Mouse (Mus musculus) limb, embryonic 14.5 days (tissue): ENCODE results near the gene Armcx2. TPM values are rescaled to one million over a fixed set of nuclear protein-coding genes. Genes with fewer than 3 reads are reported as not detected.
"Not testable (repeated sequence)": the region's sequence is repeated elsewhere in the genome, so short reads cannot be mapped to it uniquely, and the experiment has no call there.

Experiments used
- ATAC-seq: fragments of 200-750 bp; cut with Nextera tagmentation; 2 replicates; pipeline ENCODE4 v1.8.0; 2017; ENCODE audit warnings: low read depth, moderate number of reproducible peaks, moderate TSS enrichment; ENCODE audit not compliant: low FRiP score
- DNase-seq: peaks from one replicate; pipeline ENCODE4 v3.0.0-alpha.2; 2015; ENCODE audit warnings: low spot score
- H3K27ac ChIP-seq: fragments of 300-500 bp; sonication (generic); replicated peaks from 2 replicates; pipeline ENCODE4 v1.5.1; 2014; ENCODE audit warnings: low read depth, mild to moderate bottlenecking, low read length, moderate library complexity, mixed read lengths
- H3K27me3 ChIP-seq: fragments of 300-500 bp; sonication (generic); 2 replicates; pipeline ENCODE4 v1.6.1; 2014; ENCODE audit warnings: low read length, mixed read lengths; ENCODE audit not compliant: control insufficient read depth, insufficient read depth
- H3K36me3 ChIP-seq: fragments of 300-500 bp; sonication (generic); 2 replicates; pipeline ENCODE4 v1.6.1; 2014; ENCODE audit warnings: mild to moderate bottlenecking, low read length, moderate library complexity, mixed read lengths; ENCODE audit not compliant: control insufficient read depth, insufficient read depth
- H3K4me1 ChIP-seq: fragments of 300-500 bp; sonication (generic); 2 replicates; pipeline ENCODE4 v1.6.1; 2014; ENCODE audit warnings: antibody characterized with exemption, low read length, mixed read lengths; ENCODE audit not compliant: control insufficient read depth, insufficient read depth
- H3K4me2 ChIP-seq: fragments of 300-500 bp; sonication (generic); replicated peaks from 2 replicates; pipeline ENCODE4 v1.6.1; 2014; ENCODE audit warnings: low read depth, mild to moderate bottlenecking, low read length, moderate library complexity; ENCODE audit not compliant: severe bottlenecking
- H3K4me3 ChIP-seq: fragments of 300-500 bp; sonication (generic); replicated peaks from 2 replicates; pipeline ENCODE4 v1.5.1; 2014; ENCODE audit warnings: low read length
- H3K9ac ChIP-seq: fragments of 300-500 bp; sonication (generic); 2 replicates; pipeline ENCODE4 v1.6.1; 2014; ENCODE audit warnings: mild to moderate bottlenecking, low read depth, low read length, moderate library complexity; ENCODE audit not compliant: severe bottlenecking
- H3K9me3 ChIP-seq: fragments of 300-500 bp; sonication (generic); 2 replicates; pipeline ENCODE4 v1.6.1; 2016; ENCODE audit warnings: low read length; ENCODE audit not compliant: control insufficient read depth
- POLR2A ChIP-seq: fragments of 200-500 bp; IDR thresholded peaks from 2 replicates; pipeline ENCODE4 v1.8.0; 2012; ENCODE audit warnings: inconsistent platforms, mild to moderate bottlenecking, moderate library complexity, borderline replicate concordance; ENCODE audit not compliant: insufficient read depth, insufficient read length; ENCODE audit errors: extremely low read depth
- WGBS: fragments of 180-500 bp; shearing (Covaris S2); extraction: QIAGEN DNeasy Blood & Tissue Kit; methylation state at CpG from one replicate; pipeline ENCODE4 v1.1.7; 2014; 5-methylcytosine and 5-hydroxymethylcytosine counted together
- microRNA-seq: library from miRNA; unstranded; fragments of <30 nt; microRNA quantifications from one replicate; pipeline ENCODE4, GENCODE M21; 2016
- polyA plus RNA-seq, 2 experiments: library from polyadenylated mRNA; depleted of rRNA in 1 of 2; stranded (reverse) in 1 of 2; unstranded in 1 of 2; fragments of >200 nt; fragmentation: Nextera tagmentation in 1 of 2; extraction: Ambion mirVana in 1 of 2; gene quantifications; 2 replicates each; pipeline versions ENCODE4 v1.2.1 to v1.2.3; 2012 to 2014

The Armcx2 gene
- polyA plus RNA-seq, 2 experiments: 83.8 to 92.5 TPM

- DNase-seq (no peak), ATAC-seq (no peak)
- Histone ChIP-seq H3K9me3 (no peaks in the 10 kb centered on the region), H3K27me3 (0 out of 2 replicates have a peak, but pooled peaks cover 3% of the 10 kb centered on the region), H3K4me1 (no peaks in the 10 kb centered on the region), H3K4me2 (no peak overlapping the region), H3K9ac (no peak overlapping the region), H3K4me3 (no peak overlapping the region), H3K36me3 (no peaks in the 10 kb centered on the region), H3K27ac (no peak overlapping the region)
- no peak for TF ChIP-seq POLR2A
- WGBS: 76% methylated on average over 4 of the region's 4 CpGs
Measured at GRCm38 (mm10) chrX:134787728-134788127, 21.3 kb downstream of the Armcx2 start.

DNA sequence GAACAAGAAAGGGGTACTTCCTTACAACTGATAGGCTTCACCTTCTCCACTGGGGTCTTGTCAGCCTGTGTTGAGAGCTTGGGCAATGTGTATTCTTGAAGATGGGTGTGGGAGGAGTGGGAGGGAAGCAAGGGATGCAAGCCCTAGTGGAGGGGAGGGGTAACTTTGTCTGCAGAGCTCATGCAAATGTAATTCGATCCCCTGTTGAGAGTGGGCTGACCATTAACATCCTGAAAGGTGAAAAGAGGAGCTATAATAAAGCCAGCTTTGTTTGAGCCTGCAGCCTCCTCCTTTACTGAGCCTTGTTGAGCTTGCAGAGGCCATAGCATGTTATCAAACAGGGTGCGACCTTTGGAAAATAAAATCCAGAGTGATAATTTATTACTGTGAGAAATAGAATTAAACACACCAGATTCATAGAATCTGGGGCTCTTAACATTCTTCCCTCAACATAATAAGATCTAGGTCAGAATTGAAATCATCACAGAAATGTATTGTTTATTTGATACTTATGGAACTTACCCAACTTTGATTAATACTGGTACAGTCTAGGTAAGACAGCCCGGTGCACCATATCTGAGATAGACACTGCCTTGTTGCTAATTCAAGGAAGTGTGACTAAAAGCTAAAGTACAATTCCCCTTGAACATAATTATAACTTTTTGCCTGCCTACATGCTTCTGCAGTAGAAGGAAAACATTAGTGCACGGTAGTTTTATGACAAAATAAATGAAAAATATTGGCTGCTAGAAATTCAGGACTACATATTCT is 45.4 kb downstream of the Armcx2 start:
- H3K9ac ChIP-seq, H3K4me1 ChIP-seq, H3K4me2 ChIP-seq, H3K27me3 ChIP-seq, H3K36me3 ChIP-seq, H3K27ac ChIP-seq, DNase-seq, H3K4me3 ChIP-seq, ATAC-seq, H3K9me3 ChIP-seq: not testable (repeated sequence)
- 46% methylated on average over 4 of the region's 4 CpGs for WGBS

DNA sequence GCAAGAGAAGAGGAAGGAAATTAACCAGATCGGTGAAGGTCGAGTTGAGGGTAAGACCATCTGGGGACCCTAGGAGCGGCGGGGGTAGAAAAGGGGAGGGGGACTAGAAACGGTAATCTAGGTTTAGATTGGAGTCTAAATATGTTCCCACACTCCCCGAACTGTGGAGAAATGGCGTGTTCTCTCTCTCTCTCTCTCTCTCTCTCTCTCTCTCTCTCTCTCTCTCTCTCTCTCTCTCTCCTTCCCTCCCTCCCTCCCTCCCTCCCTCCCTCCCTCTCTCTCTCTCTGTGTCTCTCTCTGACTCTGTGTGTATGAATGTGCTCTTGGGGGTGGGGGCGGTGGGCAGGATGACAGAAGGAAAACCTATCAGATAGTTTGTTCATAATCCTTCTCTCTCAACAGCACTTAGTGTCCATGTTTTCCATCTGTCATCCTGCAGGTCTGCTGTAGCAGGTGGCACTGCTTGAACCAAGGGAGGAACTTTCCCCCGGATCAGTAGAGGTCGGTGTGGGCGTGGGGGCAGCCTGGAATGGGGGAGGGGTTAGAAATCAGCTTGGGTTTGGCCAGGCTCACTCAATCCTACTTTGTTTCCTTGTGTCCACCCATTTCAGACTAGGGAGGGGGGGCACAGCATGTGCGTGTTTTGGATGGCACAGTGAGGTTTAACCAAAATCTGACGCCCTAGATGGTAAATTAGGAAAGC is 51.6 kb downstream of the Armcx2 start:
- H3K4me3 ChIP-seq: peak overlapping the region; percentile 63
- H3K36me3 ChIP-seq: no peaks in the 10 kb centered on the region
- DNase-seq (no peak), ATAC-seq (no peak)
- H3K9me3 ChIP-seq: no peaks in the 10 kb centered on the region
- H3K4me1 ChIP-seq: no peaks in the 10 kb centered on the region
- no peak for TF ChIP-seq POLR2A
- peak overlapping the region; percentile 72 for H3K9ac ChIP-seq
- peak overlapping the region; percentile 67; the same call in 1 of the 2 replicates for H3K27ac ChIP-seq
- WGBS: 30% methylated on average over 12 of the region's 13 CpGs
- H3K27me3 ChIP-seq: no peaks in the 10 kb centered on the region
- peak overlapping the region; percentile 47 for H3K4me2 ChIP-seq

- H3K27me3 ChIP-seq: no peaks in the 10 kb centered on the region
- H3K36me3 ChIP-seq: no peaks in the 10 kb centered on the region
- DNase-seq: peak; percentile 84
- peak within 1 kb of the TSS; percentile 67 for H3K27ac ChIP-seq
- peak within 1 kb of the TSS; percentile 63 for H3K4me3 ChIP-seq
- H3K9me3 ChIP-seq: no peaks in the 10 kb centered on the region
- ATAC-seq: peak; percentile 93
- H3K4me1 ChIP-seq: no peaks in the 10 kb centered on the region
- peak within 1 kb of the TSS; percentile 72 for H3K9ac ChIP-seq
- TF ChIP-seq POLR2A: no peak
- H3K4me2 ChIP-seq: peak within 1 kb of the TSS; percentile 47
- 24% methylated on average over 41 of the region's 46 CpGs for WGBS
Measured at GRCm38 (mm10) chrX:134756434-134757292, 52.4 kb downstream of the Armcx2 start, which contains the start of gene Armcx3. TSS of gene Armcx3 (plus strand) at chrX:134756595.

Small RNA genes within 50 kb of the gene (microRNA-seq; reads per million reads assigned to microRNA genes)
- gene Mir7093: not detected

Other genes with a start within 250 kb of the Armcx2 start
- 1.5 and 2.3 TPM in 2 replicates for gene Btk, start 225.7 kb downstream of the Armcx2 start, polyA plus RNA-seq (2012; rRNA removed)
- gene Btk, start 225.7 kb downstream of the Armcx2 start, polyA plus RNA-seq (2014; fragmentation: Nextera tagmentation; extraction: Ambion mirVana): 1.8 and 1.9 TPM in 2 replicates
- gene Rpl36a, start 223.6 kb downstream of the Armcx2 start, polyA plus RNA-seq (2012; rRNA removed): 891 and 1,926 TPM in 2 replicates
- 471 and 533 TPM in 2 replicates for gene Rpl36a, start 223.6 kb downstream of the Armcx2 start, polyA plus RNA-seq (2014; fragmentation: Nextera tagmentation; extraction: Ambion mirVana)
- 3.1 and 3.8 TPM in 2 replicates for gene Gla, start 208.1 kb downstream of the Armcx2 start, polyA plus RNA-seq (2012; rRNA removed)
- 2.7 and 4.9 TPM in 2 replicates for gene Gla, start 208.1 kb downstream of the Armcx2 start, polyA plus RNA-seq (2014; fragmentation: Nextera tagmentation; extraction: Ambion mirVana)
- gene Hnrnph2, start 208.0 kb downstream of the Armcx2 start, polyA plus RNA-seq (2012; rRNA removed): 62.7 and 87.2 TPM in 2 replicates
- 91.5 and 99.5 TPM in 2 replicates for gene Hnrnph2, start 208.0 kb downstream of the Armcx2 start, polyA plus RNA-seq (2014; fragmentation: Nextera tagmentation; extraction: Ambion mirVana)
- gene Armcx4, start 122.7 kb downstream of the Armcx2 start, polyA plus RNA-seq (2012; rRNA removed): 22.3 and 30.9 TPM in 2 replicates
- 7.1 TPM in 2 replicates for gene Armcx4, start 122.7 kb downstream of the Armcx2 start, polyA plus RNA-seq (2014; fragmentation: Nextera tagmentation; extraction: Ambion mirVana)
- 44.7 and 74.6 TPM in 2 replicates for gene Armcx1, start 91.3 kb downstream of the Armcx2 start, polyA plus RNA-seq (2012; rRNA removed)
- 50.3 and 55.5 TPM in 2 replicates for gene Armcx1, start 91.3 kb downstream of the Armcx2 start, polyA plus RNA-seq (2014; fragmentation: Nextera tagmentation; extraction: Ambion mirVana)
- gene Armcx6, start 57.8 kb downstream of the Armcx2 start, polyA plus RNA-seq (2012; rRNA removed): 35.4 and 49.3 TPM in 2 replicates
- gene Armcx6, start 57.8 kb downstream of the Armcx2 start, polyA plus RNA-seq (2014; fragmentation: Nextera tagmentation; extraction: Ambion mirVana): 34.5 and 37.8 TPM in 2 replicates
- 56.8 and 70.2 TPM in 2 replicates for gene Armcx3, start 52.6 kb downstream of the Armcx2 start, polyA plus RNA-seq (2012; rRNA removed)
- 89.1 and 93.9 TPM in 2 replicates for gene Armcx3, start 52.6 kb downstream of the Armcx2 start, polyA plus RNA-seq (2014; fragmentation: Nextera tagmentation; extraction: Ambion mirVana)
- 0.40 and 0.52 TPM in 2 replicates for gene Nxf2, start 155.5 kb upstream of the Armcx2 start, polyA plus RNA-seq (2012; rRNA removed)
- gene Nxf2, start 155.5 kb upstream of the Armcx2 start, polyA plus RNA-seq (2014; fragmentation: Nextera tagmentation; extraction: Ambion mirVana): 0.70 and 0.88 TPM in 2 replicates
- gene Zmat1, start 200.0 kb upstream of the Armcx2 start, polyA plus RNA-seq (2012; rRNA removed): 3.0 and 4.0 TPM in 2 replicates
- gene Zmat1, start 200.0 kb upstream of the Armcx2 start, polyA plus RNA-seq (2014; fragmentation: Nextera tagmentation; extraction: Ambion mirVana): 5.9 and 6.5 TPM in 2 replicates